Mouse (Mus musculus): ENCODE results near the gene Tmem246. TPM values are rescaled to one million over a fixed set of nuclear protein-coding genes. Genes with fewer than 3 reads are reported as not detected.

Tmem246 gene
- 44.2 and 51.2 TPM in 2 replicates for polyA plus RNA-seq (2015; fragmentation: Nextera tagmentation; extraction: Ambion mirVana)

DNA sequence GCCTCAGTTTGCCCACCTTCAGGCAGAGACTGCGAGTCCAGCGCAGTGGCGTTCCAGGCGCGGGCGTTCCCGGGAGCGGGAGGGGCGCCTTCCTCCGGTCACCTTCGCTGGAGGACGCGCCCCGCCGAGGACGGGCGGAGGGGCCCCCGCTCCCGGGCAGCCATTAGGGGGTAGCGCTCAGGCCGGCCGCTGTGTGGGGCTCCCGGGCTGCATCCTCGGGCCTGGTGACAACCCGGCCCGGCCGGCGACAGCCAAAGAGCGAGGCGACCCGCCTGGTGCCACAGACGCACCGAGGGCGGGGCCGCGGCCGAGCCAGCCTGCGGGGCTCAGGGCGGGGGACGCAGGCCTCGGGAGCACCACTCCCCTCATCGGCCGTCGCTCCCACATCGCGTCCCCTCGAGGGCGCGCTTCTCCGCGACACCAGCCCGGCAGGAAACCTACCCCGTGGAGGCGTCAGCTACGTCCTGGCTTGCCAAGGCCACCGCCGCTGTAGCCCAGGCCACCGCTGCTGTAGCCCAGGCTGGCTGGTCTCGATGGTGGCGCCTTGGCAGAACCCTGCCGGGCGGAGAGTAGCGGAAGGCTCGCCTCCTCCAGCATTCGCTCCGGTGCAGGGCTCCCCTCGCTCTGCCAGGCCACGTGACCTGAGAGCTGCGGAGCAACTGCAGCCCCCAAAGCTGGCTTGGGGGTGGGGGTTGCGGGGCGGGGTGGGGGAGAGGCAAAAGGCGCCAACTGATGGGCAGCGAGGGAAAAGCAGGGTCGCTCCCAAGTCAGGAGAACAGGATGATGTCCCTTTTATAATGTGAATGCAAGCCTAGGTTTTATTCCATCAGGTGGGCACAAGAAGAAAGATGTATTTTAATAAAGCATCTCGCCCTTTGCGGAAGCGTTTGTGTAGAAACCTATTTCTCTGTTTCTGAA is at the start of gene Tmem246:
Tmem246 (minus strand) TSS at position 694 of the 918 bp plus-strand sequence.

DNA sequence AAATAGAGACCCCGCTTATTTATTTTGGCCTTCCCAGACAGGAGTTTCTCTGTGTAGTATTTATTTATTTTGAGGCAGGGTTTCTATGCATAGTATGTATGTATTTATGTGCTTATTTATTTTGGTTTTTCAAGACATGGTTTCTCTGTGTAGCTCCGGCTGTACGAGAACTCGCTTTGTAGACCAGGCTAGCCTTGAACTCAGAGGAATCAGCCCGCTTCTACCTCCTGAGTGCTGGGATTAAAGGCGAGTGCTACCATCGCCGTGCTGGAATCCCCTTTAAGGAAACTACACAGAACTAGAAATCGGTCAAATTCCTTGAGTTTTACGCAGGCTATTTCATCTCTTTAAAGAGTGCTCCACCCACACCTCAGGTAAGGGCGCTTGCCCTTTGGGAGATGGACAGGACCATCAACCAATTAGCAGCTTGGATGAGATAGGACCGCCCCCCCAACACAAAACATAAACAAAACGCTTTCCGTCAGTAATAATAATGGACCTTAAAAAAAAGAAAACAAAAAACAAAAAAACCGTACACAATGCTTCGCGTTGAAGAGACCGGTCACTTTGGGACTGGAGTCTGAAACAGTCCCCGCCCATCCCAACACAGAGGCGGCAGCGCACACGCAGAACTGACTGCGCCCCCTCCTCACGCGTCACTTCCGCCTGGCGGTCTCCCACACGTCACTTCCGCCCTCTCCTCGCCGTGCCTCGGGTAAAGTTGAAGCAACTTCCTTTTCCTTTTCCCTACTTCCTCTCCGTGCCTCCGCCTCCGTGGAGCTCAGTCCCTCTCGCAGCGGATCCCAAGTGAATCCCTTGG is 33.9 kb upstream of the Tmem246 start, which contains the start of gene Rnf20:
Rnf20 (plus strand) TSS at position 688 of the 820 bp plus-strand sequence.

DNA sequence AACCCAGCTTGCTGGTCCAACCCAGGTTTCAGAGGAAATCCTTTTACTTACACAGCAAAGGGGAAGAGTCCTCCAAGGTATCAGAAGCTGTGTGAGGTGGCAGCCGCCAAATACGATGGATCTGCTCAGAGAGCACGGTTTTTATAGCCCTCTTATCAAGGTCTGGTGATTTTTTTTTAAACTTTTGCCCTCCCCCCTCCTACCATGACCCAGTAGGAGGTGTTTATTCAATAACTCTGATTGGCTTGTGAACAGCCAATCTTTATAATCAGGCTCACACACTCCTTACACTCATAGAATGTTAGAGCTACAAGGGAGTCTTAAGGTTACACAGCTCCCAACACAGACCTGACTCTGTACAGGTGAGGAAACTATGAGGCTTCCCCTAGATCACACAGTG is 48.3 kb downstream of the Tmem246 start, which contains the start of gene Aldob:
Aldob (minus strand) TSS at position 164 of the 400 bp plus-strand sequence.

Other genes starting within 250 kb of the Tmem246 start
- not detected in 2 replicates for gene Acnat2, start 189.7 kb downstream of the Tmem246 start, polyA plus RNA-seq (2015; fragmentation: Nextera tagmentation; extraction: Ambion mirVana)
- gene Acnat1, start 124.0 kb downstream of the Tmem246 start, polyA plus RNA-seq (2015; fragmentation: Nextera tagmentation; extraction: Ambion mirVana) = not detected in 2 replicates
- 0.08 TPM in 1 of 2 replicates, not detected in the other for gene Baat, start 91.3 kb downstream of the Tmem246 start, polyA plus RNA-seq (2015; fragmentation: Nextera tagmentation; extraction: Ambion mirVana)
- 70.7 and 71.8 TPM in 2 replicates for gene Mrpl50, start 76.8 kb downstream of the Tmem246 start, polyA plus RNA-seq (2015; fragmentation: Nextera tagmentation; extraction: Ambion mirVana)
- gene Zfp189, start 76.7 kb downstream of the Tmem246 start, polyA plus RNA-seq (2015; fragmentation: Nextera tagmentation; extraction: Ambion mirVana) = 3.5 and 3.7 TPM in 2 replicates
- 1.3 and 1.6 TPM in 2 replicates for gene Aldob, start 48.3 kb downstream of the Tmem246 start, polyA plus RNA-seq (2015; fragmentation: Nextera tagmentation; extraction: Ambion mirVana)
- gene Rnf20, start 34.1 kb upstream of the Tmem246 start, polyA plus RNA-seq (2015; fragmentation: Nextera tagmentation; extraction: Ambion mirVana) = 18.7 and 19.1 TPM in 2 replicates
- gene Ppp3r2, start 84.1 kb upstream of the Tmem246 start, polyA plus RNA-seq (2015; fragmentation: Nextera tagmentation; extraction: Ambion mirVana) = 0.06 TPM in 1 of 2 replicates, not detected in the other
- 0.09 and 0.13 TPM in 2 replicates for gene Grin3a, start 247.9 kb upstream of the Tmem246 start, polyA plus RNA-seq (2015; fragmentation: Nextera tagmentation; extraction: Ambion mirVana)

Data from skeletal muscle tissue, postnatal 0 days (tissue).